In genomic region chr8:122927841-122928240, GRCm38 (mm10) we compare ENCODE assay signal across 20 mouse cellular contexts.
DNase-seq lines count a peak whose midpoint lies in the region; TF ChIP-seq lines count a peak whose summit lies in the region.
"Had no signal": no experiment of that assay in that cellular context is flagged by ENCODE, and none has a peak within 500 bp of the region (broad histone marks: within the 10 kb centered on the region; RNA-seq: fewer than 3 reads in every experiment).

No protein-coding gene starts in this region.

- peak; percentile 57 to 60 for DNase-seq in cerebellum, adult 18-20 months
- DNase-seq in cerebellum, adult 8-10 months: no peak
- DNase-seq in cerebellum, postnatal 25 days: peak; percentile 60 to 66
- no peak for DNase-seq in cerebellum, adult 9-10 months
- DNase-seq in left cerebral cortex, adult 2 months (ENCODE audit: extremely low spot score in 1 of 2, low spot score in 2 of 2): no peak
- DNase-seq in left cerebral cortex, postnatal 36 days (ENCODE audit: low spot score in 2 of 2): no peak
- DNase-seq: adrenal gland, postnatal 10 days; adrenal gland, postnatal 36 days; cerebellum, adult 11-12 months; gastrocnemius, postnatal 36 days; heart, adult 2 months; heart, postnatal 14 days; heart, postnatal 4 days; kidney, adult 18-20 months had no signal

- H3K4me3 ChIP-seq in left cerebral cortex, adult 2 months: no peak overlapping the region
- H3K4me3 ChIP-seq: forebrain, embryonic 10.5 days; forebrain, embryonic 13.5 days; heart, adult 2 months; heart, embryonic 10.5 days; heart, embryonic 13.5 days had no signal

- intact Hi-C loops in left cerebral cortex, adult 2 months (cut with DNase I): no loop called here
- intact Hi-C loops in left cerebral cortex, postnatal 36 days (cut with DNase I): no loop called here

- no peak for TF ChIP-seq CTCF in left cerebral cortex, adult 2 months (IDR thresholded peaks at IDR 0.05)

- H3K27ac ChIP-seq in left cerebral cortex, adult 2 months: 0 out of 2 replicates have a peak overlapping the region, but pooled peaks have one; percentile 15
- H3K27ac ChIP-seq: forebrain, embryonic 10.5 days; forebrain, embryonic 13.5 days; heart, embryonic 10.5 days; heart, embryonic 13.5 days; hindbrain, embryonic 14.5 days; hindbrain, postnatal 0 days had no signal

Comparison
In these comparisons a context has a peak if more than half of its experiments do, and no peak if none do; other contexts are left out.
1. DNase-seq: peak in cerebellum, adult 18-20 months (2 of 2) and cerebellum, postnatal 25 days (2 of 2); none in cerebellum, adult 8-10 months (single experiment), cerebellum, adult 9-10 months (single experiment), left cerebral cortex, adult 2 months (0 of 2) and left cerebral cortex, postnatal 36 days (0 of 2).